ENCODE assay signal across 22 mouse cellular contexts in the genomic region with DNA sequence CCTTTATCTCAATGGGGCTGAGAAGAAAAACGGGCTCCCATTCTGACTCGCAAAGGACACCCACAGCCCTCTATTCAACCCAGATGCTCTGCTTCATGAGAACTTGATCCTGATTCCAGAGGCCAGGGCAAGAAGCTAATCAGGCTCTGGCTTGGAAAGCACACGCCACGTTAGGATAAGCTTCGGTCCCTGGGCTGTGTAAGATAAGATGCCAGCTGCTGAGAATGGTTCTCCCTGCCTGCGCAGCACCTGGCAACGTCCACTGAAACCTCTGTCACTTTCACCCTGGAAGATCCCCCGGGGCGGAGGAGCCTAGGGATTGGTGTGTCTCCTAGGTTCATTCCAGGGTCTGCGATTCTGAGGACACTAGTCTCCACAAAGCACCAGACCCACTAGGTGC. TPM values are rescaled to one million over a fixed set of nuclear protein-coding genes. Genes with fewer than 3 reads are reported as not detected.
A peak's percentile ranks its signal among the peaks of the same experiment; 100 is the strongest.
DNase-seq lines count a peak whose midpoint lies in the region; ATAC-seq lines count a peak whose summit lies in the region.
"Had no signal": no experiment of that assay in that cellular context is flagged by ENCODE, and none has a peak within 500 bp of the region (broad histone marks: within the 10 kb centered on the region; RNA-seq: fewer than 3 reads in every experiment).

No protein-coding gene starts in this region.

- no peaks in the 10 kb centered on the region for H3K4me1 ChIP-seq in intestine, embryonic 16.5 days (ENCODE audit: control insufficient read depth, insufficient read depth, low read length)
- H3K4me1 ChIP-seq in intestine, embryonic 15.5 days (replicated peaks), result no peaks in the 10 kb centered on the region
- peaks cover 63% of the 10 kb centered on the region for H3K4me1 ChIP-seq in liver, embryonic 12.5 days
- H3K4me1 ChIP-seq in forebrain, embryonic 12.5 days, result no peaks in the 10 kb centered on the region
- H3K4me1 ChIP-seq: hindbrain, embryonic 12.5 days; midbrain, embryonic 15.5 days had no signal

- DNase-seq in c-Kit-positive CD71-positive TER-119-negative erythroid progenitor cells, embryonic 14.5 days (ENCODE audit: low read depth), result peak; percentile 72
- DNase-seq in thymus, adult 18-20 months, result no peak
- DNase-seq in gastrocnemius, adult 8-10 months (ENCODE audit: low spot score in 2 of 2), result no peak
- DNase-seq: adrenal gland, postnatal 10 days; cerebellum, adult 18-20 months; heart, postnatal 10 days; lung, postnatal 10 days; thymus, postnatal 4 days had no signal

- no peak overlapping the region for H3K4me2 ChIP-seq in intestine, embryonic 16.5 days (ENCODE audit: low read depth, low read length)
- H3K4me2 ChIP-seq in intestine, embryonic 15.5 days (replicated peaks), result no peak overlapping the region
- H3K4me2 ChIP-seq in liver, embryonic 12.5 days, result peak overlapping the region; percentile 60
- H3K4me2 ChIP-seq in forebrain, embryonic 12.5 days, result no peak overlapping the region
- H3K4me2 ChIP-seq: heart, embryonic 11.5 days; hindbrain, embryonic 12.5 days; midbrain, embryonic 15.5 days had no signal

- ATAC-seq in intestine, embryonic 16.5 days, result peak; percentile 56; the same call in 1 of the 2 replicates
- no peak for ATAC-seq in intestine, embryonic 15.5 days
- peak; percentile 97 for ATAC-seq in liver, embryonic 12.5 days
- ATAC-seq in megakaryocyte progenitor cell, adult 5-6 weeks (replicated peaks; ENCODE audit: poor library complexity), result peak; percentile 95
- ATAC-seq in forebrain, embryonic 12.5 days (ENCODE audit: low FRiP score), result no peak
- ATAC-seq: activated CD4-positive, CD25-positive, alpha-beta regulatory T cell, adult 4 months; CD4-positive, CD25-positive, alpha-beta regulatory T cell, adult 4 months; forebrain, embryonic 14.5 days; inflammation-experienced regulatory T-cells, adult 6 months; midbrain, embryonic 15.5 days had no signal

- H3K27me3 ChIP-seq in intestine, embryonic 16.5 days (replicated peaks; ENCODE audit: control insufficient read depth, insufficient read depth, low read length), result no peaks in the 10 kb centered on the region
- H3K27me3 ChIP-seq in intestine, embryonic 15.5 days (replicated peaks), result no peaks in the 10 kb centered on the region
- no peaks in the 10 kb centered on the region for H3K27me3 ChIP-seq in liver, embryonic 12.5 days (replicated peaks)
- no peaks in the 10 kb centered on the region for H3K27me3 ChIP-seq in forebrain, embryonic 12.5 days
- H3K27me3 ChIP-seq: hindbrain, embryonic 12.5 days; megakaryocyte, embryonic 14.5 days; midbrain, embryonic 15.5 days had no signal

- H3K36me3 ChIP-seq in intestine, embryonic 16.5 days (ENCODE audit: control insufficient read depth, insufficient read depth, low read length), result no peaks in the 10 kb centered on the region
- H3K36me3 ChIP-seq in intestine, embryonic 15.5 days, result no peaks in the 10 kb centered on the region
- no peaks in the 10 kb centered on the region for H3K36me3 ChIP-seq in liver, embryonic 12.5 days
- no peaks in the 10 kb centered on the region for H3K36me3 ChIP-seq in forebrain, embryonic 12.5 days (replicated peaks)
- H3K36me3 ChIP-seq: hindbrain, embryonic 12.5 days; midbrain, embryonic 15.5 days had no signal

- H3K4me3 ChIP-seq in intestine, embryonic 16.5 days (ENCODE audit: low read length), result no peak overlapping the region
- no peak overlapping the region for H3K4me3 ChIP-seq in intestine, embryonic 15.5 days (replicated peaks)
- peak overlapping the region; percentile 19; the same call in 1 of the 2 replicates for H3K4me3 ChIP-seq in liver, embryonic 12.5 days
- no peak overlapping the region for H3K4me3 ChIP-seq in forebrain, embryonic 12.5 days (replicated peaks)
- H3K4me3 ChIP-seq: hindbrain, embryonic 12.5 days; megakaryocyte, embryonic 14.5 days; midbrain, embryonic 15.5 days; myocyte had no signal

- H3K9ac ChIP-seq in intestine, embryonic 16.5 days (ENCODE audit: low read depth, low read length), result no peak overlapping the region
- H3K9ac ChIP-seq in intestine, embryonic 15.5 days, result no peak overlapping the region
- peak overlapping the region; percentile 48 for H3K9ac ChIP-seq in liver, embryonic 12.5 days
- no peak overlapping the region for H3K9ac ChIP-seq in forebrain, embryonic 12.5 days
- H3K9ac ChIP-seq: hindbrain, embryonic 12.5 days; midbrain, embryonic 15.5 days had no signal

- 88% methylated on average over 10 of the region's 10 CpGs for WGBS in intestine, embryonic 16.5 days
- WGBS in intestine, embryonic 15.5 days, result 89% methylated on average over 10 of the region's 10 CpGs
- WGBS in liver, embryonic 12.5 days (ENCODE audit: insufficient replicate concordance), result 33% methylated on average over 10 of the region's 10 CpGs
- 87% methylated on average over 10 of the region's 10 CpGs for WGBS in forebrain, embryonic 12.5 days

- no peaks in the 10 kb centered on the region for H3K9me3 ChIP-seq in intestine, embryonic 16.5 days (ENCODE audit: control insufficient read depth, low read length)
- H3K9me3 ChIP-seq in intestine, embryonic 15.5 days, result no peaks in the 10 kb centered on the region
- no peaks in the 10 kb centered on the region; the same call in 1 of the 2 replicates for H3K9me3 ChIP-seq in liver, embryonic 12.5 days (replicated peaks)
- no peaks in the 10 kb centered on the region for H3K9me3 ChIP-seq in forebrain, embryonic 12.5 days
- H3K9me3 ChIP-seq: hindbrain, embryonic 12.5 days; megakaryocyte, embryonic 14.5 days; midbrain, embryonic 15.5 days had no signal

- no peak overlapping the region for H3K27ac ChIP-seq in intestine, embryonic 16.5 days (ENCODE audit: low read length)
- no peak overlapping the region for H3K27ac ChIP-seq in intestine, embryonic 15.5 days
- peak overlapping the region; percentile 81 for H3K27ac ChIP-seq in liver, embryonic 12.5 days
- H3K27ac ChIP-seq in forebrain, embryonic 12.5 days, result no peak overlapping the region
- H3K27ac ChIP-seq: hindbrain, embryonic 12.5 days; midbrain, embryonic 15.5 days had no signal

RNA-seq across cellular contexts. Expression of a gene that starts 22.3 kb away (rescaled TPM):
- 1.1 TPM in 2 replicates for polyA plus RNA-seq in intestine, embryonic 16.5 days (2015; fragmentation: Nextera tagmentation; extraction: Ambion mirVana)
- polyA plus RNA-seq in intestine, embryonic 15.5 days (2015; fragmentation: Nextera tagmentation; extraction: Ambion mirVana), result 0.74 and 1.0 TPM in 2 replicates
- polyA plus RNA-seq in liver, embryonic 12.5 days (2016; fragmentation: Nextera tagmentation; extraction: Ambion mirVana), result 10.1 and 10.3 TPM in 2 replicates
- total RNA-seq in megakaryocyte progenitor cell, adult 5-6 weeks (2015), result 3.2 and 6.5 TPM in 2 replicates
- 4.9 and 8.6 TPM in 2 replicates for total RNA-seq in megakaryocyte progenitor cell, adult 5-6 weeks (2017)
- 0.08 and 0.93 TPM in 2 replicates for polyA plus RNA-seq in forebrain, embryonic 12.5 days (2016; fragmentation: Nextera tagmentation; extraction: Ambion mirVana)
- under 1 TPM in 2 of 4 experiments, not detected in 2; 0.13 to 0.16 TPM for total RNA-seq in gastrocnemius, adult 8-10 months (2022)
- polyA plus RNA-seq: hindbrain, embryonic 12.5 days; inflammation-experienced regulatory T-cells, adult 6 months had no signal

Comparison
In these comparisons a context has a peak if more than half of its experiments do, and no peak if none do; other contexts are left out.
1. ATAC-seq: peak in intestine, embryonic 16.5 days (single experiment), liver, embryonic 12.5 days (single experiment) and megakaryocyte progenitor cell, adult 5-6 weeks (single experiment); none in intestine, embryonic 15.5 days (single experiment) and forebrain, embryonic 12.5 days (single experiment).